Mouse (Mus musculus) CD4-positive helper T cell, adult 2 months (primary cell): ENCODE measurements around the gene Ogg1.

Experiments
- DNase-seq: peaks from one replicate; pipeline ENCODE4 v3.0.0-alpha.2; 2012; ENCODE audit warnings: low read depth, missing footprints, low spot score

The Ogg1 gene

GRCm38 (mm10) chr6:113326533-113327315, at the start of gene Ogg1:
Gene Ogg1, plus strand, starts transcription at chr6:113326972.
- DNase-seq: peak; percentile 99

GRCm38 (mm10) chr6:113281676-113282075, 45.1 kb upstream of the Ogg1 start:
- DNase-seq: no peak

GRCm38 (mm10) chr6:113282101-113282802, 44.5 kb upstream of the Ogg1 start, which contains the start of gene Cpne9:
Gene Cpne9, plus strand, starts transcription at chr6:113282307.
- DNase-seq: peak; percentile 14

- no peak for DNase-seq
Measured at GRCm38 (mm10) chr6:113282969-113283368, 43.8 kb upstream of the Ogg1 start.

- DNase-seq: no peak
Measured at GRCm38 (mm10) chr6:113283500-113283899, 43.3 kb upstream of the Ogg1 start.

GRCm38 (mm10) chr6:113284931-113285330, 41.8 kb upstream of the Ogg1 start:
- DNase-seq: no peak

- no peak for DNase-seq
Measured at GRCm38 (mm10) chr6:113286316-113286715, 40.5 kb upstream of the Ogg1 start.

- no peak for DNase-seq
Measured at GRCm38 (mm10) chr6:113287236-113287635, 39.5 kb upstream of the Ogg1 start.

GRCm38 (mm10) chr6:113289346-113289745, 37.4 kb upstream of the Ogg1 start:
- no peak for DNase-seq

- no peak for DNase-seq
Measured at GRCm38 (mm10) chr6:113290346-113290745, 36.4 kb upstream of the Ogg1 start.

GRCm38 (mm10) chr6:113292938-113293337, 33.8 kb upstream of the Ogg1 start:
- DNase-seq: no peak

- no peak for DNase-seq
Measured at GRCm38 (mm10) chr6:113296046-113296445, 30.7 kb upstream of the Ogg1 start.

GRCm38 (mm10) chr6:113296639-113297038, 30.1 kb upstream of the Ogg1 start:
- no peak for DNase-seq

GRCm38 (mm10) chr6:113301350-113301749, 25.4 kb upstream of the Ogg1 start:
- no peak for DNase-seq

- DNase-seq: peak; percentile 60
Measured at GRCm38 (mm10) chr6:113302258-113302657, 24.5 kb upstream of the Ogg1 start.

GRCm38 (mm10) chr6:113306322-113306985, 20.3 kb upstream of the Ogg1 start:
- peak; percentile 100 for DNase-seq

- DNase-seq: no peak
Measured at GRCm38 (mm10) chr6:113306986-113307349, 19.8 kb upstream of the Ogg1 start, which contains the start of gene Brpf1. Gene Brpf1, plus strand, starts transcription at chr6:113307137.

GRCm38 (mm10) chr6:113307481-113308121, 19.2 kb upstream of the Ogg1 start:
- peak; percentile 57 for DNase-seq

GRCm38 (mm10) chr6:113308141-113308540, 18.6 kb upstream of the Ogg1 start:
- peak; percentile 49 for DNase-seq

- no peak for DNase-seq
Measured at GRCm38 (mm10) chr6:113315972-113316371, 10.8 kb upstream of the Ogg1 start.

- DNase-seq: no peak
Measured at GRCm38 (mm10) chr6:113329396-113329795, 2.6 kb downstream of the Ogg1 start.

GRCm38 (mm10) chr6:113330547-113330946, 3.8 kb downstream of the Ogg1 start:
- DNase-seq: peak; percentile 68
